24 mouse cellular contexts compared by ENCODE assay signal in the genomic region with DNA sequence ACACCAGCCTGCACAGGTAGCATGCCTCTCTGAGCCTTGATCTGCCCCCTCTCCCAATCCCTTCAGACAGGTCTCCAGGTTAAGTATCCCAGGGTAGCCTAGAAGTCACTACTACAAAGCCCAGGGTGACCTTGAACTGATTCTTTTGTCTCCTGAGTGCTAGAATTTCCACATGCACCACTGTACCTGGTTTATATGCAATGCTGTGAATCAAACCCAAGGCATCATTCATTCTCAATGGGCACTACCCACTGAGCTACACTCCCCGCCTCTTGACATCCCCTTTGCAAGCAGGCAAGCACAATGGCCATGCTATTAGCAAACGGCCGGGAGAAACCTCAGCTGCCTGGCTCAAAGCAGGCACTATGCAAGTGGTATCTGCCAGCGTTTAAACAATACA.
"Had no signal": no experiment of that assay in that cellular context is flagged by ENCODE, and none has a peak within 500 bp of the region (broad histone marks: within the 10 kb centered on the region; RNA-seq: fewer than 3 reads in every experiment).

No protein-coding gene starts in this region.

- H3K9ac ChIP-seq: embryonic facial prominence, embryonic 12.5 days; embryonic facial prominence, embryonic 13.5 days; embryonic facial prominence, embryonic 15.5 days; forebrain, embryonic 12.5 days; forebrain, embryonic 13.5 days; forebrain, embryonic 15.5 days; forebrain, postnatal 0 days had no signal

- H3K9me3 ChIP-seq: embryonic facial prominence, embryonic 10.5 days; embryonic facial prominence, embryonic 12.5 days; embryonic facial prominence, embryonic 13.5 days; embryonic facial prominence, embryonic 15.5 days; forebrain, embryonic 12.5 days; forebrain, embryonic 15.5 days; heart, embryonic 10.5 days had no signal

- H3K27me3 ChIP-seq: embryonic facial prominence, embryonic 12.5 days; embryonic facial prominence, embryonic 13.5 days; embryonic facial prominence, embryonic 15.5 days; forebrain, embryonic 12.5 days; forebrain, embryonic 13.5 days; forebrain, embryonic 15.5 days had no signal

- H3K4me1 ChIP-seq: embryonic facial prominence, embryonic 12.5 days; forebrain, embryonic 12.5 days; forebrain, embryonic 15.5 days; heart, embryonic 10.5 days had no signal

- H3K27ac ChIP-seq: embryonic facial prominence, embryonic 10.5 days; embryonic facial prominence, embryonic 12.5 days; embryonic facial prominence, embryonic 13.5 days; embryonic facial prominence, embryonic 15.5 days; forebrain, embryonic 10.5 days; forebrain, embryonic 12.5 days; forebrain, embryonic 13.5 days; forebrain, embryonic 15.5 days; gastrocnemius, adult 2 months; heart, embryonic 10.5 days had no signal

- H3K36me3 ChIP-seq: forebrain, embryonic 15.5 days had no signal

- H3K4me3 ChIP-seq: embryonic facial prominence, embryonic 10.5 days; embryonic facial prominence, embryonic 12.5 days; embryonic facial prominence, embryonic 13.5 days; embryonic facial prominence, embryonic 15.5 days; erythroblast, embryonic 14.5 days; forebrain, embryonic 10.5 days; forebrain, embryonic 12.5 days; forebrain, embryonic 13.5 days; forebrain, embryonic 15.5 days; gastrocnemius, adult 2 months; heart, embryonic 10.5 days had no signal

- DNase-seq: cerebellum, adult 9-11 months; cerebellum, postnatal 10 days; cerebellum, postnatal 14 days; cerebellum, postnatal 25 days; cerebellum, postnatal 36 days; embryo, embryonic 11 days; forebrain, postnatal 0 days; gastrocnemius, adult 2 months; gastrocnemius, postnatal 10 days; gastrocnemius, postnatal 14 days; gastrocnemius, postnatal 25 days; gastrocnemius, postnatal 36 days; heart, adult 11 months; heart, adult 18-20 months had no signal
